Mouse (Mus musculus) hindbrain, embryonic 15.5 days (tissue): ENCODE results near the gene AC124108.1. TPM values are rescaled to one million over a fixed set of nuclear protein-coding genes. Genes with fewer than 3 reads are reported as not detected.
A peak's percentile ranks its signal among the peaks of the same experiment; 100 is the strongest.

Experiments
- ATAC-seq: fragments of 200-750 bp; cut with Nextera tagmentation; 2 replicates; pipeline ENCODE4 v1.8.0; 2017; ENCODE audit warnings: low read depth, moderate number of reproducible peaks, moderate TSS enrichment; ENCODE audit not compliant: low FRiP score
- H3K27ac ChIP-seq: fragments of 300-500 bp; sonication (generic); replicated peaks from 2 replicates; pipeline ENCODE4 v1.5.1; 2015; ENCODE audit warnings: mild to moderate bottlenecking, inconsistent platforms
- H3K27me3 ChIP-seq: fragments of 300-500 bp; sonication (generic); 2 replicates; pipeline ENCODE4 v1.6.1; 2015; ENCODE audit warnings: control low read depth, inconsistent platforms
- H3K36me3 ChIP-seq: fragments of 300-500 bp; sonication (generic); 2 replicates; pipeline ENCODE4 v1.6.1; 2015; ENCODE audit warnings: control low read depth, inconsistent platforms
- H3K4me1 ChIP-seq: fragments of 300-500 bp; sonication (generic); replicated peaks from 2 replicates; pipeline ENCODE4 v1.6.1; 2015; ENCODE audit warnings: control low read depth, inconsistent platforms
- H3K4me2 ChIP-seq: fragments of 300-500 bp; sonication (generic); 2 replicates; pipeline ENCODE4 v1.6.1; 2015; ENCODE audit warnings: moderate library complexity, mild to moderate bottlenecking, inconsistent platforms
- H3K4me3 ChIP-seq: fragments of 300-500 bp; sonication (generic); 2 replicates; pipeline ENCODE4 v1.5.1; 2015; ENCODE audit warnings: mild to moderate bottlenecking, inconsistent platforms
- H3K9ac ChIP-seq: fragments of 300-500 bp; sonication (generic); 2 replicates; pipeline ENCODE4 v1.6.1; 2015; ENCODE audit warnings: inconsistent platforms
- H3K9me3 ChIP-seq: fragments of 300-500 bp; sonication (generic); 2 replicates; pipeline ENCODE4 v1.6.1; 2016; ENCODE audit warnings: control low read depth, inconsistent platforms
- WGBS: fragments of 180-500 bp; shearing (Covaris S2); methylation state at CpG from one replicate; pipeline ENCODE4 v1.1.7; 2015; 5-methylcytosine and 5-hydroxymethylcytosine counted together
- polyA plus RNA-seq: library from polyadenylated mRNA; unstranded; fragments of >200 nt; fragmentation: Nextera tagmentation; extraction: Ambion mirVana; gene quantifications from 2 replicates; pipeline ENCODE4 v1.2.1, GENCODE M21; 2015

The AC124108.1 gene
- polyA plus RNA-seq, 1 experiment from 2014 or later, result 2.7 TPM

GRCm38 (mm10) chr1:132168115-132168767, 23.0 kb upstream of the AC124108.1 start:
- H3K27ac ChIP-seq, result peak overlapping the region; percentile 71
- ATAC-seq, result peak; percentile 40
- H3K27me3 ChIP-seq, result no peaks in the 10 kb centered on the region
- no peak overlapping the region for H3K9ac ChIP-seq
- H3K4me2 ChIP-seq, result peak overlapping the region; percentile 44
- H3K9me3 ChIP-seq, result no peaks in the 10 kb centered on the region
- WGBS, result 10% methylated on average over 12 of the region's 12 CpGs
- no peaks in the 10 kb centered on the region for H3K36me3 ChIP-seq
- peaks cover 35% of the 10 kb centered on the region for H3K4me1 ChIP-seq
- no peak overlapping the region for H3K4me3 ChIP-seq

GRCm38 (mm10) chr1:132170698-132171097, 20.6 kb upstream of the AC124108.1 start:
- 58% methylated on average over 6 of the region's 6 CpGs for WGBS
- H3K4me2 ChIP-seq, result no peak overlapping the region
- no peaks in the 10 kb centered on the region for H3K9me3 ChIP-seq
- no peak for ATAC-seq
- H3K27me3 ChIP-seq, result no peaks in the 10 kb centered on the region
- no peaks in the 10 kb centered on the region for H3K36me3 ChIP-seq
- peaks cover 22% of the 10 kb centered on the region for H3K4me1 ChIP-seq
- H3K9ac ChIP-seq, result no peak overlapping the region
- H3K4me3 ChIP-seq, result no peak overlapping the region
- H3K27ac ChIP-seq, result no peak overlapping the region

DNA sequence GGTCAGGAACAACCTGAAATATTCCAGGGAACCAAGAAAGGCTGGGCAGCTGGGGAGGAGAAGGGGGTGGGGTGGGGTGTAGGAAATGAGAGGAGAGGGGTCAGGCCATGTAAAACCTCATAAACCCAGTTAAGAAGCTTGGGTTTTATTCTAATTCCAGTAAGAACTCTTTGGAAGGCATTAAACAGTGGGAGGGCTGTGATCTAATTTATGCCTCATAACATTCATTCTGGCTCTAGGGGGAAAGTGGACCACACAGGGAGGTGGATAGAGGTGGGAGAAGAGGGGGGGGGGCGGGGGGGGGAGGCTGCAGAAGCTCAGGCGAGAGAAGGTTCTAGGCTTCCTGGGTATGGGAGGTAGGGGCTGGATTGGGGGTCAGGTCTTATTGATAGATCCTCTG, 19.6 kb upstream of the AC124108.1 start:
- ATAC-seq, result no peak
- no peaks in the 10 kb centered on the region for H3K9me3 ChIP-seq
- no peak overlapping the region for H3K9ac ChIP-seq
- peaks cover 22% of the 10 kb centered on the region for H3K4me1 ChIP-seq
- H3K27ac ChIP-seq, result no peak overlapping the region
- no peak overlapping the region for H3K4me3 ChIP-seq
- WGBS, result 20% methylated on average over 2 of the region's 2 CpGs
- H3K4me2 ChIP-seq, result no peak overlapping the region
- no peaks in the 10 kb centered on the region for H3K36me3 ChIP-seq
- H3K27me3 ChIP-seq, result no peaks in the 10 kb centered on the region

- H3K4me1 ChIP-seq, result peaks cover 10% of the 10 kb centered on the region; the same call in 1 of the 2 replicates
- WGBS, result 84% methylated on average over 4 of the region's 4 CpGs
- no peaks in the 10 kb centered on the region for H3K27me3 ChIP-seq
- H3K36me3 ChIP-seq, result no peaks in the 10 kb centered on the region
- H3K27ac ChIP-seq, result no peak overlapping the region
- no peak for ATAC-seq
- no peak overlapping the region for H3K4me3 ChIP-seq
- no peak overlapping the region for H3K4me2 ChIP-seq
- no peaks in the 10 kb centered on the region for H3K9me3 ChIP-seq
- no peak overlapping the region for H3K9ac ChIP-seq
These were observed 5.0 kb upstream of the AC124108.1 start for GRCm38 (mm10) chr1:132186303-132186702.

DNA sequence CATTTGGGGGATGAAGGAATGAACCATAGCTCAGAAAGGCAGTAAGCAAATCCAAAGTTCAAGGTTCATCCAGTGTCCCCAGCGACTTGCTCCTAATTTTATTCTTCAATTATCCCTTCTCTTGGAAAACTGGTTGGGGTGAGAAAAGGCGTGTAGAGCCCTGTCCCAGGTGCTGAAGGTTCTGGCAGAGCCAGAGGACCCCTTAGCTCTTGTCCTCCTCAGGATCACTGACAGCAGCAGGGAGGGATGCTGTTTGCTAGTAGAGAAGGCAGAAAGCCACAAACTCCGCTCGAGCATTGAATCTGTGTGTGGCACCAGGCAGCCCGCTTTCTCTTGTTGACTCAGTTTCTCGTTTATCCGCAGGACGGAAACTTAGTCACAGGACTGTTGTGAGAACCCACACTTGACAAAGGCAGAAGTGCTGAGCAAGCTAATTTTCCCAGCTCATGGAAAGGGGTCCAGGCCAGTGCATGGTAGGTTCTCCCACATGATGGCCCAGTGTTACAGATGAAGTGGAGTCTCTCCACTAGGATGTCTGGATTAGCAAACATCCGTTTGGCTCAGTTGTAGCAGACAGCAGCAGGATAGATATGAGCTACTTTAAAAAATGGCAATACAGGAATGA, 2.7 kb upstream of the AC124108.1 start:
- Histone ChIP-seq H3K4me2 (no peak overlapping the region), H3K4me1 (peaks cover 28% of the 10 kb centered on the region), H3K9me3 (no peaks in the 10 kb centered on the region), H3K4me3 (no peak overlapping the region), H3K9ac (no peak overlapping the region), H3K36me3 (no peaks in the 10 kb centered on the region), H3K27ac (no peak overlapping the region), H3K27me3 (no peaks in the 10 kb centered on the region)
- 59% methylated on average over 9 of the region's 9 CpGs for WGBS
- ATAC-seq, result no peak

- Histone ChIP-seq H3K4me1 (peaks cover 35% of the 10 kb centered on the region), H3K9ac (no peak overlapping the region), H3K4me3 (no peak overlapping the region; the same call in 1 of the 2 replicates), H3K4me2 (peak overlapping the region; percentile 74), H3K27ac (peak overlapping the region; percentile 98), H3K27me3 (no peaks in the 10 kb centered on the region), H3K36me3 (no peaks in the 10 kb centered on the region), H3K9me3 (no peaks in the 10 kb centered on the region)
- no peak for ATAC-seq
- WGBS, result 36% methylated on average over 4 of the region's 4 CpGs
These were observed 2.0 kb upstream of the AC124108.1 start for GRCm38 (mm10) chr1:132189231-132189630.

DNA sequence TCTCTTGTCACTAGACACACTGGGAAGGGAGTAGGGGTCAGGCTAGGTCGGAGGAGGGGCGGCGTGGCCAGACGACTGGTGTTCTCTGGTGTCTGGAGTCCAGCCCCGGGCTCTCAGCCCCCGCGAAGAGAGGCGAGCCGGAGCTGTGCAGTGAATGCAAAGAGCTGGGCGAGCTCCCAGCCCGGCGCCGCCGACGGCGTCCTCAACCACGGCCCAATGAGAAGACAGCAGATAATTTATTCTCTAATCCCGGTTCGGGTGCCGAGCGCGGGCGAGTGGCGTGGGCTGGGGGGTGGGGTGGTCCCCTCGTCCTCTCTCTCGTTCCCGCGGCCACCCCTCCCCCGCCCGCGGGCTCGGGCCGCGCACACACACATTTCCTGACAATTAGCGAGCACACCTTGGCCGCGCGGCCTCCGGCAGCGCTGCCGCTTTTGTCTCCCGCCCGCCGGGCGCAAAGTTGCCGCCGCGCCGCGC, 1.2 kb upstream of the AC124108.1 start:
- no peaks in the 10 kb centered on the region for H3K27me3 ChIP-seq
- peak overlapping the region; percentile 75 for H3K4me3 ChIP-seq
- H3K9me3 ChIP-seq, result no peaks in the 10 kb centered on the region
- peak overlapping the region; percentile 98 for H3K27ac ChIP-seq
- peak; percentile 82 for ATAC-seq
- peak overlapping the region; percentile 90 for H3K9ac ChIP-seq
- peak overlapping the region; percentile 74 for H3K4me2 ChIP-seq
- under 1% methylated on average over 45 of the region's 50 CpGs for WGBS
- peaks cover 43% of the 10 kb centered on the region for H3K4me1 ChIP-seq
- H3K36me3 ChIP-seq, result no peaks in the 10 kb centered on the region

DNA sequence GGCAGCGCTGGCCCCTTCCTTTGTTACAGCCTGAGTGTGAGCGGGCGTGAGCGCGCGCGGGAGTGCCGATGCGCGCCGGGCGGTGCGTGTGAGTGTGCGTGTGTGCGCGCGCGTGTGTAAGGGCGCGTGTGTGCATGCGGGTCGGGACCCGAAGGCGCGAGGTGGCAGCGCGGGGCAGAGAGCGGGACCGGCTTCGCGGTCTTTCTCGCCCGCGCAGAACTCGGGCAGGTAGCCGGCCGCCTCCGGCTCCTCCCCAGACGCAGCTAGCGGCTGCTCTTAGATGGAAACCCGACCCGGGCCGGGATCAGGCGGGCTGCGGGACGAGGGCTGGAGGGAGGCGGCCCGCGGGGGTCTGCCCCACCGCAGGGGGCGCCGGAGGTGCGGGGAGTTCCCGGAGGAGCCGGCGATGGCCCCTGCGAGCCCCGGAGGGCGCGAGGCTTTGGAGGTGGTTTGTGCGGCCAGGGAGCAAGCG, 600 bp upstream of the AC124108.1 start:
- H3K9ac ChIP-seq, result peak overlapping the region; percentile 90
- no peaks in the 10 kb centered on the region for H3K9me3 ChIP-seq
- peak overlapping the region; percentile 75 for H3K4me3 ChIP-seq
- peak overlapping the region; percentile 98 for H3K27ac ChIP-seq
- peaks cover 49% of the 10 kb centered on the region for H3K4me1 ChIP-seq
- no peaks in the 10 kb centered on the region for H3K36me3 ChIP-seq
- ATAC-seq, result peak; percentile 19
- no peaks in the 10 kb centered on the region for H3K27me3 ChIP-seq
- H3K4me2 ChIP-seq, result peak overlapping the region; percentile 74
- WGBS, result 1% methylated on average over 58 of the region's 62 CpGs

DNA sequence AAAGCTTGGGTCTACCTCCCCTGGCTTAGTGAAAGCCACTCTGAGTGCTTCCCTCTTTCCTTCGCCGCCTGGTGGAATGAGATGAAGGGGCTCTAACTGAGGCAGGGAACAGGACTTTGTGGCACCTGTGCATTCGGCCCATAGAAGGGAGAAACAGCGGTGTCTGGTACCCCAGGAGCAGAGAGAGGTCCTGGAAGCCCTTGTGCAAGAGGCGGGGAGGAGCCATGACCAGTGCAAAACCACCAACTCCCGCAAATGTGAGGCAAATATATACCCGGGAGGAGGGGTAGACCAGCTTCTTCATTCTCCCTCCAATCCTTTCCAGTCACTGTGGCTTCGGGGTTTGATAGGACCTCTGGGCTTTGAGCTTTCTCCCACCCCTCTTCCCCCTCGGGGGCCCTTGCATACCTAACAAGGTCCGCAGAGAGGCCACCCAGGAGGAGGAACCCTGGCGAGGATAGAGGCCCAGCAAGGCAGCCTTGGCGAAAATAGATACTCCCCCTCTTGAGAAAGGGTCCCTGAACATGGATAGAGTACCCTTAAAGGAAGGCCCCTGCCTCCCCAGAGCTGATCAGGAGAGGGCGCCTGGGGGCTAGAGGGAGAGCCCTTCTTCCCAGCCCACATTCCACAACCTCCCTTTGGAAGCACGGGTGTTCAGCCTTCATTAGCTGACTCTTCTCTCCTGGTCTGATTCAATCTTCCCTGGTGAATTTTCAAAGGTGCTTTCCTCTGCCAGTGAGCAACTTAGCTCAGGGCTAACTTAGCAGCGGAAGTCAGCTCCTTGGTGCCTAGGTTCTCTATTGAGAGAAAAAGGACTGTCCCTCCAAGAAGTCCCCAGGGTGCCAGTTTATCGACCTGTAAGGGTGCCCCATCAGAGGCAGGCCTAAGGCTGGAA, 776 bp downstream of the AC124108.1 start:
- Histone ChIP-seq H3K27ac (peak overlapping the region; percentile 98), H3K9ac (peak overlapping the region; percentile 90), H3K9me3 (no peaks in the 10 kb centered on the region), H3K4me3 (peak overlapping the region; percentile 75), H3K4me1 (peaks cover 63% of the 10 kb centered on the region), H3K4me2 (peak overlapping the region; percentile 74), H3K27me3 (no peaks in the 10 kb centered on the region), H3K36me3 (no peaks in the 10 kb centered on the region)
- 4% methylated on average over 16 of the region's 16 CpGs for WGBS
- ATAC-seq, result 0 out of 2 replicates have a peak, but pooled peaks have one; percentile 16

DNA sequence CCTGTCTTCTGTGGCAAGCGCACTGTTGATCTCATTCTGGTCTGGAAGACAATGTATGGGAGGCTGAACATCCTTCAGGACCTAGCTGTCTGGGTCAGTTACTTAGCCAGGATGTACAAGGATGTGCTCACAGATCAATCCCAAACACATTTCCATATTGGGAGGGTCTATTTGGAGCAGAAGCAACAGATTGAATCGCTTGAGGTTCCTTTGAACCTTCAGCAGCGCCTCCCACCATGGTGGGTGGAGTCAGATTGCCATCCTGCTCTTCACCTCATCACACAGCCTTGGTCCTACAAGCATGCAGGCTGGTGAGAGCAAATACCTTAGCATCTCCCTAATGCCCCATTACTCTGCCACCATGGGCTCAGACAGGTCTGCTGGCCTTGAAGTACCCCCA, 2.5 kb downstream of the AC124108.1 start:
- Histone ChIP-seq H3K9me3 (no peaks in the 10 kb centered on the region), H3K36me3 (no peaks in the 10 kb centered on the region), H3K27ac (peak overlapping the region; percentile 98; the same call in 1 of the 2 replicates), H3K4me2 (peak overlapping the region; percentile 74), H3K4me1 (peaks cover 80% of the 10 kb centered on the region), H3K27me3 (no peaks in the 10 kb centered on the region), H3K4me3 (peak overlapping the region; percentile 75; the same call in 1 of the 2 replicates), H3K9ac (no peak overlapping the region)
- no peak for ATAC-seq
- WGBS, result 68% methylated on average over 3 of the region's 3 CpGs

DNA sequence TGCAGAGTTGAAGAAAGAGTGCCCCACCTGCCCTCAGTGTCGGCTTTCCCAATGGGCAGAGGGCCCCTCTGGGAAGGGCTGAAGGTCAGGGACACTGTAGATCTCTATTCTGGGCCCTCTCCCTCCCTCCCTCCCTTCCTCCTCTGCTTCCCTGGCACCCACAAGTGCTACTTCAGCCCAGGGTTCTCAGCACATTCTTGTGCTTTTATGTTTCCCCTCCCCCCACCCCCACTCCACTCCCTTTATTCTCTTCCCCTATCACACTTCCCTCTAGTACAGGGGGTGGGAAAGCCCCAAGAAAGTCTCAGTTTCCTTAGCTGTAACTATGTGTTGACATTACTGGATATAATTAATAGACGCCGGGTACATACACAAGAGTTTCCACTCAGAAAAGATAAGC, 3.4 kb downstream of the AC124108.1 start:
- no peak overlapping the region for H3K9ac ChIP-seq
- peak overlapping the region; percentile 74 for H3K4me2 ChIP-seq
- H3K27ac ChIP-seq, result no peak overlapping the region

More for the DNA sequence above, 3.4 kb downstream of the AC124108.1 start:
- H3K36me3 ChIP-seq, result no peaks in the 10 kb centered on the region
- peaks cover 83% of the 10 kb centered on the region for H3K4me1 ChIP-seq
- no peak for ATAC-seq
- no peak overlapping the region for H3K4me3 ChIP-seq
- 56% methylated on average over 3 of the region's 3 CpGs for WGBS
- H3K27me3 ChIP-seq, result no peaks in the 10 kb centered on the region
- no peaks in the 10 kb centered on the region for H3K9me3 ChIP-seq
